Mouse (Mus musculus) midbrain, embryonic 11.5 days (tissue): ENCODE measurements around the gene Klhl8. TPM values are rescaled to one million over a fixed set of nuclear protein-coding genes. Genes with fewer than 3 reads are reported as not detected.
A peak's percentile ranks its signal among the peaks of the same experiment; 100 is the strongest.

Source experiments
- ATAC-seq: fragments of 200-750 bp; cut with Nextera tagmentation; 2 replicates; pipeline ENCODE4 v1.8.0; 2017; ENCODE audit warnings: moderate TSS enrichment, moderate library complexity; ENCODE audit not compliant: low FRiP score
- DNase-seq: peaks from one replicate; pipeline ENCODE4 v3.0.0; 2015; ENCODE audit warnings: low spot score; ENCODE audit errors: missing footprints
- H3K27ac ChIP-seq: fragments of 300-500 bp; sonication (generic); 2 replicates; pipeline ENCODE4 v1.5.1; 2014; ENCODE audit warnings: low read depth, low read length
- H3K27me3 ChIP-seq: fragments of 300-500 bp; sonication (generic); 2 replicates; pipeline ENCODE4 v1.6.1; 2014; ENCODE audit warnings: mild to moderate bottlenecking, low read length, moderate library complexity, mixed read lengths; ENCODE audit not compliant: control insufficient read depth, insufficient read depth
- H3K36me3 ChIP-seq: fragments of 300-500 bp; sonication (generic); 2 replicates; pipeline ENCODE4 v1.6.1; 2014; ENCODE audit warnings: mild to moderate bottlenecking, low read length, moderate library complexity, mixed read lengths; ENCODE audit not compliant: control insufficient read depth, insufficient read depth
- H3K4me1 ChIP-seq: fragments of 300-500 bp; sonication (generic); 2 replicates; pipeline ENCODE4 v1.6.1; 2014; ENCODE audit warnings: low read length; ENCODE audit not compliant: control insufficient read depth, insufficient read depth
- H3K4me2 ChIP-seq: fragments of 300-500 bp; sonication (generic); 2 replicates; pipeline ENCODE4 v1.6.1; 2014; ENCODE audit warnings: mild to moderate bottlenecking, moderate library complexity
- H3K4me3 ChIP-seq: fragments of 300-500 bp; sonication (generic); 2 replicates; pipeline ENCODE4 v1.5.1; 2014; ENCODE audit warnings: low read depth, low read length
- H3K9ac ChIP-seq: fragments of 300-500 bp; sonication (generic); 2 replicates; pipeline ENCODE4 v1.6.1; 2014; ENCODE audit warnings: low read length
- H3K9me3 ChIP-seq: fragments of 300-500 bp; sonication (generic); 2 replicates; pipeline ENCODE4 v1.6.1; 2016; ENCODE audit warnings: low read length; ENCODE audit not compliant: control insufficient read depth
- WGBS: fragments of 180-500 bp; shearing (Covaris S2); extraction: QIAGEN DNeasy Blood & Tissue Kit; methylation state at CpG from one replicate; pipeline ENCODE4 v1.1.7; 2014; 5-methylcytosine and 5-hydroxymethylcytosine counted together
- polyA plus RNA-seq: library from polyadenylated mRNA; unstranded; fragments of >200 nt; fragmentation: Nextera tagmentation; extraction: Ambion mirVana; gene quantifications from 2 replicates; pipeline ENCODE4 v1.2.1, GENCODE M21; 2014

Klhl8 gene
- polyA plus RNA-seq, 1 experiment from 2014 or later, result 16.5 TPM

GRCm38 (mm10) chr5:103856286-103857009, 54.6 kb downstream of the Klhl8 start:
- H3K27ac ChIP-seq, result no peak overlapping the region
- H3K36me3 ChIP-seq, result no peaks in the 10 kb centered on the region
- no peak overlapping the region for H3K9ac ChIP-seq
- no peaks in the 10 kb centered on the region for H3K9me3 ChIP-seq
- H3K4me1 ChIP-seq, result no peaks in the 10 kb centered on the region
- H3K27me3 ChIP-seq, result no peaks in the 10 kb centered on the region
- ATAC-seq (peak; percentile 69), DNase-seq (peak; percentile 92)
- H3K4me2 ChIP-seq, result no peak overlapping the region
- no peak overlapping the region for H3K4me3 ChIP-seq
- WGBS, result 61% methylated on average over 5 of the region's 5 CpGs

- no peaks in the 10 kb centered on the region for H3K36me3 ChIP-seq
- H3K27ac ChIP-seq, result no peak overlapping the region
- 86% methylated on average over 14 of the region's 14 CpGs for WGBS
- ATAC-seq, result peak; percentile 44; the same call in 1 of the 2 replicates
- no peaks in the 10 kb centered on the region for H3K4me1 ChIP-seq
- no peaks in the 10 kb centered on the region for H3K9me3 ChIP-seq
- H3K9ac ChIP-seq, result no peak overlapping the region
- H3K27me3 ChIP-seq, result no peaks in the 10 kb centered on the region
- H3K4me2 ChIP-seq, result no peak overlapping the region
- no peak overlapping the region for H3K4me3 ChIP-seq
- peak; percentile 81 for DNase-seq
These were observed 55.4 kb downstream of the Klhl8 start for GRCm38 (mm10) chr5:103855483-103856211.

DNA sequence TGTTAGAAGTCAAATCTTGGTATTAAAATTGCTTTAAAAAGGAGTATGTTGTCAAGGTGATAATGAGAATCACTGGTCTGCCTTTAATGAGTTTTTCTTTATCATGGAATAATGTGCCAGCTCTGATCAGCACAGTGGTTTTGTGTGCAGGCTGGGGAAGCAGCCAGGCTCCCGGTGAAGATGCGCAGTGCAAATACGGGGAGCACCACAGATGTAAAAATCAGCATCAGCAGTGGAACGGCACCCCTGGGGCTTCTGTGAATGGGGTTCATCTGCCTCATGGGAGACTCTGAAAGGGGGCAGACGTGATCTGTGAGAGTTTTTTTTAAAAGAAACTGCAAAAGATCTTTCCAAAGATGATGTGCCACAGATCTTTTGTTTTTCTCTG, 56.3 kb downstream of the Klhl8 start:
- ATAC-seq (no peak), DNase-seq (no peak)
- no peaks in the 10 kb centered on the region for H3K9me3 ChIP-seq
- H3K36me3 ChIP-seq, result no peaks in the 10 kb centered on the region
- no peak overlapping the region for H3K4me3 ChIP-seq
- H3K4me2 ChIP-seq, result no peak overlapping the region
- no peak overlapping the region for H3K9ac ChIP-seq
- no peaks in the 10 kb centered on the region for H3K4me1 ChIP-seq
- H3K27ac ChIP-seq, result no peak overlapping the region
- 70% methylated on average over 5 of the region's 5 CpGs for WGBS
- H3K27me3 ChIP-seq, result no peaks in the 10 kb centered on the region

DNA sequence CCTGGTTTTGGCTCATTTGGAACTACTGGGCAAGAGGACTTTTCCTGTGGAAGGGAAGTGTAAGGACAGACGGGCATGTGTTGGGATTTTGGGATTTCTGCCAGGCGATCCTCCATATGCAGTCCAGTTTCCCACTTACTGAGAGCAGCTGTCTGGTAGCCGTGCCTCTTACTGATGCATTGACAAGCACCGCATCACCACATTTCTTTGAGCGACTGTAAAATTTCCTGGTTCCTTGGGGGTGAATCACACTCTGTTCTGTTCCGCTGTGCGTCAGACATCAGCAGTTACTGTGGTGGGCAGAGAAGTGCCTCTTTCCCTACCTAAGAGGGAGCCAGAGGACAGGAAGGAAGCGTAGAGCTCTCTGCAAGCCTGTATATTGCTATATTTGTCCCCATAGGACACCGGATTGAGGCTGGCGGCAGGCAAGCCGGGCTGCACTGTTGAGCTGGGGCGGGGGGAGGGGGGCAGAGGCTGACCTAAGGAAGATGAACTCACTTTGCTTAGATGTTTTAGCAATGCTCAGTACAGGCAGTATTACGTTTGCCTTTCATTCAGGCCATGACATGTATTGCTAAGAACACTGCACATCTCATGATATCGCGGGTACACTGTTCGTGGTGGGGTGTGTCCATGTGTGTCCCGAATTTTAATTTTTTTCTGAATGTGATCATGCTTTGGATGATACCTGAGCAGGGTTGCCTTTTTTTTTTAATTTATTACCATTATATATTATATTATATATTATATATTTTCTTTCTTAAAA, 56.8 kb downstream of the Klhl8 start:
- no peak overlapping the region for H3K4me2 ChIP-seq
- 87% methylated on average over 17 of the region's 17 CpGs for WGBS

GRCm38 (mm10) chr5:103852756-103853549, 58.1 kb downstream of the Klhl8 start:
- DNase-seq (no peak), ATAC-seq (no peak)
- H3K9ac ChIP-seq, result no peak overlapping the region
- H3K4me3 ChIP-seq, result no peak overlapping the region
- H3K4me2 ChIP-seq, result no peak overlapping the region
- no peaks in the 10 kb centered on the region for H3K27me3 ChIP-seq
- no peaks in the 10 kb centered on the region for H3K9me3 ChIP-seq
- H3K36me3 ChIP-seq, result no peaks in the 10 kb centered on the region
- 87% methylated on average over 4 of the region's 4 CpGs for WGBS
- H3K27ac ChIP-seq, result no peak overlapping the region
- H3K4me1 ChIP-seq, result no peaks in the 10 kb centered on the region

More for the DNA sequence above, 56.8 kb downstream of the Klhl8 start:
- no peak overlapping the region for H3K9ac ChIP-seq
- H3K36me3 ChIP-seq, result no peaks in the 10 kb centered on the region
- H3K4me1 ChIP-seq, result no peaks in the 10 kb centered on the region
- H3K27me3 ChIP-seq, result no peaks in the 10 kb centered on the region
- DNase-seq, result no peak
- no peak overlapping the region for H3K4me3 ChIP-seq
- H3K27ac ChIP-seq, result no peak overlapping the region
- ATAC-seq, result 0 out of 2 replicates have a peak, but pooled peaks have one; percentile 15
- H3K9me3 ChIP-seq, result no peaks in the 10 kb centered on the region

GRCm38 (mm10) chr5:103848546-103848945, 62.5 kb downstream of the Klhl8 start:
- no peak overlapping the region for H3K4me2 ChIP-seq
- ATAC-seq, result no peak
- no peak for DNase-seq
- no peak overlapping the region for H3K9ac ChIP-seq
- H3K27ac ChIP-seq, result no peak overlapping the region
- no peaks in the 10 kb centered on the region for H3K36me3 ChIP-seq
- no peak overlapping the region for H3K4me3 ChIP-seq
- peaks cover 3% of the 10 kb centered on the region; the same call in 1 of the 2 replicates for H3K4me1 ChIP-seq
- H3K9me3 ChIP-seq, result no peaks in the 10 kb centered on the region
- H3K27me3 ChIP-seq, result no peaks in the 10 kb centered on the region
- WGBS, result 96% methylated on average over 8 of the region's 8 CpGs

- WGBS, result 38% methylated on average over 5 of the region's 5 CpGs
These were observed 64.5 kb downstream of the Klhl8 start for GRCm38 (mm10) chr5:103846609-103847008.

GRCm38 (mm10) chr5:103846154-103846551, 64.9 kb downstream of the Klhl8 start:
- 87% methylated on average over 10 of the region's 10 CpGs for WGBS

More at GRCm38 (mm10) chr5:103846609-103847008, 64.5 kb downstream of the Klhl8 start:
- no peak overlapping the region for H3K9ac ChIP-seq
- H3K27me3 ChIP-seq, result no peaks in the 10 kb centered on the region
- no peak for DNase-seq
- H3K36me3 ChIP-seq, result no peaks in the 10 kb centered on the region; the same call in 1 of the 2 replicates
- no peak overlapping the region for H3K4me2 ChIP-seq
- H3K4me1 ChIP-seq, result peaks cover 3% of the 10 kb centered on the region; the same call in 1 of the 2 replicates
- ATAC-seq, result no peak; the same call in 1 of the 2 replicates
- H3K27ac ChIP-seq, result no peak overlapping the region
- no peaks in the 10 kb centered on the region for H3K9me3 ChIP-seq
- no peak overlapping the region for H3K4me3 ChIP-seq

More at GRCm38 (mm10) chr5:103846154-103846551, 64.9 kb downstream of the Klhl8 start:
- Histone ChIP-seq H3K4me2 (no peak overlapping the region), H3K36me3 (no peaks in the 10 kb centered on the region; the same call in 1 of the 2 replicates), H3K4me3 (no peak overlapping the region), H3K4me1 (peaks cover 3% of the 10 kb centered on the region; the same call in 1 of the 2 replicates), H3K27ac (no peak overlapping the region), H3K9ac (no peak overlapping the region), H3K9me3 (no peaks in the 10 kb centered on the region), H3K27me3 (no peaks in the 10 kb centered on the region)
- no peak for DNase-seq
- ATAC-seq, result no peak
